Mouse (Mus musculus): ENCODE results near the gene Usp6nl.

GRCm38 (mm10) chr2:6478361-6478965 lies 156.0 kb downstream of the Usp6nl start:
- TF ChIP-seq CTCF (IDR thresholded peaks at IDR 0.05; ENCODE audit: extremely low read depth, insufficient read depth, low read length) = no peak
- no peak for TF ChIP-seq POLR2A (IDR thresholded peaks at IDR 0.05; ENCODE audit: extremely low read depth, insufficient read depth, low read length)

Data from cortical plate, adult 2 months (tissue).